Mouse (Mus musculus) kidney, embryonic 15.5 days (tissue): ENCODE data around the gene Ccdc88c. TPM values are rescaled to one million over a fixed set of nuclear protein-coding genes. Genes with fewer than 3 reads are reported as not detected.
A peak's percentile ranks its signal among the peaks of the same experiment; 100 is the strongest.

Source experiments
- ATAC-seq: fragments of 200-750 bp; cut with Nextera tagmentation; replicated peaks from 2 replicates; pipeline ENCODE4 v1.8.0; 2017; ENCODE audit warnings: moderate TSS enrichment; ENCODE audit not compliant: low FRiP score
- H3K27ac ChIP-seq: fragments of 300-500 bp; sonication (generic); 2 replicates; pipeline ENCODE4 v1.5.1; 2015; ENCODE audit warnings: mild to moderate bottlenecking, inconsistent platforms
- H3K27me3 ChIP-seq: fragments of 300-500 bp; sonication (generic); 2 replicates; pipeline ENCODE4 v1.6.1; 2015; ENCODE audit warnings: inconsistent platforms
- H3K36me3 ChIP-seq: fragments of 300-500 bp; sonication (generic); 2 replicates; pipeline ENCODE4 v1.6.1; 2015; ENCODE audit warnings: inconsistent platforms
- H3K4me1 ChIP-seq: fragments of 300-500 bp; sonication (generic); 2 replicates; pipeline ENCODE4 v1.6.1; 2015; ENCODE audit warnings: inconsistent platforms
- H3K4me2 ChIP-seq: fragments of 300-500 bp; sonication (generic); 2 replicates; pipeline ENCODE4 v1.6.1; 2015; ENCODE audit warnings: moderate library complexity, mild to moderate bottlenecking, inconsistent platforms
- H3K4me3 ChIP-seq: fragments of 300-500 bp; sonication (generic); replicated peaks from 2 replicates; pipeline ENCODE4 v1.5.1; 2015; ENCODE audit warnings: mild to moderate bottlenecking, inconsistent platforms
- H3K9ac ChIP-seq: fragments of 300-500 bp; sonication (generic); 2 replicates; pipeline ENCODE4 v1.6.1; 2015; ENCODE audit warnings: mild to moderate bottlenecking, inconsistent platforms
- H3K9me3 ChIP-seq: fragments of 300-500 bp; sonication (generic); replicated peaks from 2 replicates; pipeline ENCODE4 v1.6.1; 2016; ENCODE audit warnings: inconsistent platforms
- WGBS: fragments of 180-500 bp; shearing (Covaris S2); methylation state at CpG from one replicate; pipeline ENCODE4 v1.1.7; 2015; ENCODE audit warnings: mixed read lengths; 5-methylcytosine and 5-hydroxymethylcytosine counted together
- polyA plus RNA-seq: library from polyadenylated mRNA; unstranded; fragments of >200 nt; fragmentation: Nextera tagmentation; extraction: Ambion mirVana; gene quantifications from 2 replicates; pipeline ENCODE4 v1.2.1, GENCODE M21; 2015

Ccdc88c gene
- polyA plus RNA-seq, 1 experiment from 2014 or later, result 12.7 TPM

DNA sequence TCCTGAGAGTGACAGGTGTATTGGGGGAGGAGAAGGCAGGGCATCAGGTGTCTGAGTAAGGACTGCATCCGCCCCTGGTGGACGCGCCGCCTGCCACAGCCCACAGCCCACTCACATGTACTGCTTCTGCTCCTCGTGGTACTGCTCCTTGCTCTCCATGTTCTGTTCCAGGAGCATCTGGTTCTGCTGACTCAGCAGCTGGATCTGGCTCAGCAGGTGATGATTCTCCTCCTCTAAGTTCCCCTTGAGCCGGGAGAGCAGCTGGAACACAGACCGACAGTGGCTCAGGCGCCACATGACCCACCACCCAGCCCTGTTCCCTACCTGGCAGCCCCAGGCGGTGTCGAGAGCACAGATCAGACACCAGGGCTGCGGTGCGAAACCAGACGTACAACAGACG lies 97.2 kb downstream of the Ccdc88c start:
- 94% methylated on average over 14 of the region's 14 CpGs for WGBS

DNA sequence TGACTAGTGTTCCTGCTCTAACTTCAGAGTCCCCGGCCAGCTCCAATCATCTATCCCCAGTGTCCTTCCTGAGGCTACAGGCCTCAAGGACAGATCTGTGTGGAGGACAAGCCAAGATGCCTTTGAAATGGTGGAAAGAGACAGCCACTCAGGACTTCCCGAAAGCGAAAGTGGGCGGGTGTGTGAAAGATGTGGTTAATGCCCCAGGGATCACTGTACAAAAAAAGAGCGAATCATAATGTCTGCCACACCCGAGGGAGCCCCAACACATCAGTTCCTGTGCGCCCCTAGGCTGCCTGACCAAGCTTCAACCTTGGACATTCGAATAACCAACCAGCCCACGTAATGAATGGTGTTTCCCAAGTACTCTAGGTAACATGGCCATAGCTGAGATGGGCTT lies 100.6 kb downstream of the Ccdc88c start:
- Histone ChIP-seq H3K27me3 (no peaks in the 10 kb centered on the region), H3K4me2 (no peak overlapping the region), H3K27ac (no peak overlapping the region), H3K4me1 (no peaks in the 10 kb centered on the region), H3K9ac (no peak overlapping the region), H3K4me3 (no peak overlapping the region), H3K9me3 (no peaks in the 10 kb centered on the region), H3K36me3 (peaks cover 83% of the 10 kb centered on the region)
- ATAC-seq, result no peak
- WGBS, result 92% methylated on average over 9 of the region's 9 CpGs

More for the DNA sequence above, 97.2 kb downstream of the Ccdc88c start:
- peaks cover 86% of the 10 kb centered on the region for H3K36me3 ChIP-seq
- H3K9me3 ChIP-seq, result no peaks in the 10 kb centered on the region
- H3K27me3 ChIP-seq, result no peaks in the 10 kb centered on the region
- no peak for ATAC-seq
- no peaks in the 10 kb centered on the region for H3K4me1 ChIP-seq
- no peak overlapping the region for H3K4me2 ChIP-seq
- no peak overlapping the region for H3K4me3 ChIP-seq
- no peak overlapping the region for H3K27ac ChIP-seq
- no peak overlapping the region for H3K9ac ChIP-seq

DNA sequence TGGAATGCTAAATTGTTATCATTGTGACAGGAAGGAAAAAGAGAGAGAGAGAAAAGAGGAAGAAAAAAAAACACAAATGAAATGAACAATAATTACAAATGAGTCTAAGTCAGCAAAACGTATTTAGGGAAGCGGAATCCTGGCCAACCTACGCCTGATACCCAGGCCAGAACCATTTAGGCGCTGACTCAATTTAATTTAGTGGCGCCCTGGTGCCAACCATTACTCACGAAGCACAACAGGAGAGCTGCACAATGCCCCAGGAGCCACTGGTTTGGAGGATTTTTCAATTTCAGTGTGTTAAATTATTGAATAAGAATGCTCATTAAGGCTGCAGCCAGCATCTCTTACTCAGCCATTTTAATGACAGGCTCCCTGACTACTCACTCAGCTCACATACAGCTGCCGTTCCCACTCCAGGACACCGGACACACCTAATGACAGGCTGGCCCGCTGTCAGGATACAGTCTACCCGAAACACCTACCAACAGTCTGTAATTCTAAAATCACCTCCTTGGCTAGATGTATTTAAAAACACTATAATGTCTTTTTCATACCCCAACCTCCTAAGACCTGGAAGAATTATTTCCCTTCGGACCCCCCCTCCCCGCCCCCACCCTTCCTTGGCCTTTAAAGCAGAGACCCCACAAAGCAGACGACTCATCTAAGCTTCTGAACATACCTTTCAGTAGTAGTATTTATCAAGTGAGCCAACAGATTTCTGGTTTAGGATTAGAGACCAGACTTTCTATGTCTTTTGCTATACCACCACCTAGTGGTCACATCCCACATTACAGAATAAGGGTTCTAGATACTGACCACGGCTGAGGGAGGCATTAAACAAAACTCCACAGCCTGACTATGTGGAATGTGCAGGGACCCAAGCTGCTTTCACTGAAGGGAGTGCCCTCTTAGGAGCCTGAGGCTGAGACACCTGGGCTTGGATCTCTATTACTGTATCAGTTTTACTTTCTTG lies 102.9 kb downstream of the Ccdc88c start:
- ATAC-seq, result 0 out of 2 replicates have a peak, but pooled peaks have one; percentile 57
- WGBS, result 70% methylated on average over 14 of the region's 14 CpGs
- Histone ChIP-seq H3K27me3 (no peaks in the 10 kb centered on the region), H3K4me2 (no peak overlapping the region), H3K4me3 (no peak overlapping the region), H3K4me1 (no peaks in the 10 kb centered on the region), H3K9me3 (no peaks in the 10 kb centered on the region), H3K9ac (no peak overlapping the region), H3K27ac (no peak overlapping the region), H3K36me3 (peaks cover 84% of the 10 kb centered on the region)

DNA sequence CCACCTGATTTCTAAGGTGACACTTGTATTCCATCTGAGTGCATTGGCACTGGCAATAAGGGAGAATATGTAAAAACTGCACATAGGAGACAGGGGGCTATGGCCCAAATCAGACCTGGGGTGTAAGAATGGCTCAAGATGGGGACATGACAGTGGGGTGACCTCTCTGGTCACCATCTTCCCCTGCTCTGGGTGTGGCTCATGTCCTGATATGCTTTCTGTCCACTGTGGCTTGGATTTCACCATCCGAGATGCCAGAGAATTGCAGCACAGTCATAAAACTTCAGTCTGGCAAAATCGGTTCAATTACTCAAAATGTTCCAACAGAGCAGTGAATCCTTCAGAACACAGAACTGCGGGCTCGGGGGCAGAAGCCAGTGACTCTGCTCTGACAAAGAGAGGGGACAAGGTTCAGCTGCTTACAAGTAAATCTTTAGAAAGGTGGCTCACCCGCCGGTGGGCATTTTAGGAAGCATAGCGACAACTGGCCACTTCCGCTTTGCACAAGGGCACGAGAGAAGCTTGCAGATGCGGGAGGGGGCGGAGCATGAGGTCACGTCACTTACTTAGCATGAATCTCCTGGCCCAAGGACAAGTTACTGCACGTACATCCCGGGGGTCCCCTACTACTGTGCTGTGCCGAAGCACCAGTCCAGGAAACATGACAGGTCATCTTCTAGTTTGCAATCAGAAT lies 104.1 kb downstream of the Ccdc88c start:
- H3K27ac ChIP-seq, result no peak overlapping the region
- no peak overlapping the region for H3K4me3 ChIP-seq

DNA sequence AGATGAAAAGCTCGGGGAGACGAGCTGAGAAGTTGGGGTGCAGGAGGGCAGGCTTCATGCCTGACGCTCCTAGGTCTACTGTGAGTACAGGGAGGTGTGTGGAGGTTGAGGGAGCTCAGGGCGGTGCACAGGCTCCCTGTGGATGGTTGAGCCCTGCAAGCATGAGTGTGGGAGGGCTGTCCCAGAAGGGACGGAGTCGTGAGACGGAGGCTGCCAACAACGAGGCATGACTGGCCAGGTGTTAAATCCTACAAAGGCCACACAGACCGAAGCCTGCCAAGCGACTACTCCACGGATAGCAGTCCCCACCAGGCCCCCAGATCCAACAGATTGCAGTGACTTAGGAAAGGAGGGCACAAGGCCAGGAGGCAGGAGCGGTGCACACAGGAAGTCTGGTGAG lies 118.1 kb downstream of the Ccdc88c start:
- 60% methylated on average over 12 of the region's 12 CpGs for WGBS
- Histone ChIP-seq H3K9me3 (no peaks in the 10 kb centered on the region), H3K4me1 (peaks cover 11% of the 10 kb centered on the region), H3K27me3 (peaks cover 19% of the 10 kb centered on the region), H3K9ac (no peak overlapping the region), H3K27ac (no peak overlapping the region), H3K36me3 (peaks cover 32% of the 10 kb centered on the region), H3K4me3 (no peak overlapping the region), H3K4me2 (no peak overlapping the region)
- ATAC-seq, result no peak

More for the DNA sequence above, 104.1 kb downstream of the Ccdc88c start:
- no peaks in the 10 kb centered on the region for H3K4me1 ChIP-seq
- ATAC-seq, result no peak
- H3K9ac ChIP-seq, result no peak overlapping the region
- 73% methylated on average over 15 of the region's 15 CpGs for WGBS
- H3K9me3 ChIP-seq, result no peaks in the 10 kb centered on the region
- peaks cover 84% of the 10 kb centered on the region for H3K36me3 ChIP-seq
- H3K27me3 ChIP-seq, result no peaks in the 10 kb centered on the region
- H3K4me2 ChIP-seq, result no peak overlapping the region

DNA sequence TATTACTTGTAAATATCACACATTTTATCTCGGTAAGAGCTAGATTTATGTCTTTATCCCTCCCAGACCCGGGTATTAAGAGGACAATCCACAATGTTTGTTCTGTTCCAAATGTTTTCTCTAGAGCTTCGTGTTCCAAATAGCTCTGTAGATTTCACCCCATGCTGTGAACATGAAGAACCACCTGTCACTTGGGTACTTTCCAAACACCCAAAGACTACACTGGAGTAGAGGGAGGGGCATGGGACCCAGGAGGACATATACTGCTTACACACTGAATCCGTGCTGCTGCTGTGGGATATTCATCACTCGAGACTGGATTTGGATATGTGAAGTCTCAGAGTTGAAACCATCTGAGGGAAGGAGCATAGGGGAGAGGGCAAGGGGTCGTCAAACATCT lies 119.1 kb downstream of the Ccdc88c start:
- peaks cover 19% of the 10 kb centered on the region for H3K27me3 ChIP-seq
- peaks cover 29% of the 10 kb centered on the region for H3K36me3 ChIP-seq
- no peak overlapping the region for H3K4me2 ChIP-seq
- H3K9ac ChIP-seq, result no peak overlapping the region
- no peak overlapping the region for H3K4me3 ChIP-seq
- H3K9me3 ChIP-seq, result no peaks in the 10 kb centered on the region
- no peak for ATAC-seq
- 59% methylated on average over 6 of the region's 6 CpGs for WGBS
- H3K4me1 ChIP-seq, result peaks cover 11% of the 10 kb centered on the region
- no peak overlapping the region for H3K27ac ChIP-seq

DNA sequence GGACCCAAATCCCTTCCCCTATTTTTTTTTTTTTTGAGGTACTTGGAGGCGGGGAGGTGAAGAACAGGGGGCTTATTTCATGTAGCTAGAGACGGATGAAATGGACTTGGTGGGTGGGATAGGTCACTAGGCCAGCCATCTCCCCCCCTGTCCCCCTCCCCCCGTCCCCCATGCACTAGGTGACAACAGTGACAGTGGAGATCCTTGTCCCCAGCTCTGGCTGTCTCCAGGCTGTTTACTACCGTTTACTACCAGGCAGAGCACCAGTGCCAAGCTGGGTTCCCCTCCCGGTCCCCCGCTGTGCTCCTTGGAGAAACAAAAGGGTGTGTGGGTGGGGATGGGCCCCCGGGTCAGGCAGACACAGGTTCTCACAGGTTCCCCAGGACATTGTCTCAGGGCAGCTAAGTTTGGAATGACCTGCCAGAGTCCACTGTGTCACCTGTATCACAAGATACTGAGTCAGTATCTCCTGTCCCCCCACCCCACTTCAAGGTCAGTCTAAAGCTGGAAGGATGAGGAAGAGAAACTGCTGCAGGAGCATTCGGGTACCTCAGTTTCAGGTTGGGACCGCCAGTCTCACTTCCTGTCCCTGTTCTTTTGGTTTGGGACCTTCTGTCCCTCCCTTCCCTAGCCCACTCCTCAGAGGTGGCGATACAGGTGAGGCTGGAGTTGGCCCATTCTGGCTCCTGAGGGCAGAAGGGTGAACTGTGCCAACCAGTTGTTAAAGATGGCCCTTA lies 120.4 kb downstream of the Ccdc88c start:
- H3K27me3 ChIP-seq, result peaks cover 19% of the 10 kb centered on the region
- H3K9ac ChIP-seq, result peak overlapping the region; percentile 59; the same call in 1 of the 2 replicates
- peaks cover 11% of the 10 kb centered on the region for H3K4me1 ChIP-seq
- ATAC-seq, result no peak
- peaks cover 16% of the 10 kb centered on the region for H3K36me3 ChIP-seq
- H3K4me2 ChIP-seq, result peak overlapping the region; percentile 93
- H3K4me3 ChIP-seq, result peak overlapping the region; percentile 53
- H3K9me3 ChIP-seq, result no peaks in the 10 kb centered on the region
- WGBS, result 21% methylated on average over 10 of the region's 10 CpGs
- H3K27ac ChIP-seq, result no peak overlapping the region

DNA sequence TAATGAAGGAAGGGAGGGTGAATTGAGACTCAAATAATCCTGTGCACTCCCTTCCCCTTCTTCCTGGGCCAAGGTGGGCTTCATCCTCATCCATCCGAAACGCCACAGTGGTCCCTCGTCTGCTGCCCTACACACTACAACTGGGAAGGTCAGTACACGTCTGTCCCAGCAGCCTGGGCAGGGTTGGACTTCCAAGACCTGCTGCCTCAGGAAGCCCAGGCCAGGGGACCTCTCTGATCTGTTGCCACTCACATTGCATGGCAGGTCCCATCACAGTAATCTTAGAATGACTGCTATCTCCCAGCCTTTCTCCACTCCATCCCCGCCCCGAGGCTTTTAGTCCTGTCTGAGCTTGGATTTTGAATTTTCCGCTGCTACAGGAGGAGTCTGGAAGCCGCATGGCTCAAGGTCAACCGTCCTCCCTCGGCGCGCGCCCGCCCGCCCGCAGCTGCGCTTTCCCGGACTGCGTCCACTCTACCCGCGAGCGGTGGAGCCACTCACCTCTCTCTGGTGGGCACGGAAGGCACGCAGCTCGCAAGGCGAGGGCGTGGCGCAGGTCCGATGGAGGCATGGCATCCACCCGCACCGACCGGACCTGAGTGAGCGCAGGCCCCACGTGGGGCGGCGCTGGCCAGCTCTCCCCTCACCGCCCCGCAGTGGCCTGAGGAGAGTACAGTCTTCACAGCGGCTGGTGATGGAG lies 121.1 kb downstream of the Ccdc88c start, which contains the start of gene Gpr68:
TSS of gene Gpr68 (minus strand) at position 601 of the 700 bp plus-strand sequence.
- Histone ChIP-seq H3K27me3 (peaks cover 21% of the 10 kb centered on the region), H3K4me3 (peak within 1 kb of the TSS; percentile 53), H3K36me3 (peaks cover 9% of the 10 kb centered on the region), H3K4me2 (peak within 1 kb of the TSS; percentile 93), H3K4me1 (peaks cover 11% of the 10 kb centered on the region), H3K27ac (no peak within 1 kb of the TSS), H3K9me3 (no peaks in the 10 kb centered on the region), H3K9ac (peak within 1 kb of the TSS; percentile 59)
- ATAC-seq, result peak; percentile 86
- WGBS, result 5% methylated on average over 39 of the region's 39 CpGs

DNA sequence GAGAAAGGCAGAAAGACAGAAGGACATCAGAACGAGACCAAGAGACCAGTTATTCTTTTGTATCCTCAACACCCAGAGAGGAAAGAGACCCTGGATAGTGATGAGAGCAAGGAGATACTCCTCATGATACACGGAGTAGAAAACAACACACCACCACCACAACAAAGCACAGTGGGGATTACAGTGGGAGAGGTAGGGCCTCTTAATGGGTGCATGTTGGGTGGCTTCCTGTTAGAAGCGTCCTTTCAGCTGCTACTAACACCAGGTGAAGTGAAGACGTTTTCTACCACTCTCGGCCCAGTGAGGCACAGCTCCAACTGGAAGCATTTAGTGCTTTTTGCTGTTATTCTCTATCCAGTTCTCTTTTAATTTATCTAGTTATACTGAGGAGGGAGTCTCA lies 122.0 kb downstream of the Ccdc88c start:
- no peak for ATAC-seq
- no peak overlapping the region for H3K4me2 ChIP-seq
- 83% methylated on average over 5 of the region's 5 CpGs for WGBS

DNA sequence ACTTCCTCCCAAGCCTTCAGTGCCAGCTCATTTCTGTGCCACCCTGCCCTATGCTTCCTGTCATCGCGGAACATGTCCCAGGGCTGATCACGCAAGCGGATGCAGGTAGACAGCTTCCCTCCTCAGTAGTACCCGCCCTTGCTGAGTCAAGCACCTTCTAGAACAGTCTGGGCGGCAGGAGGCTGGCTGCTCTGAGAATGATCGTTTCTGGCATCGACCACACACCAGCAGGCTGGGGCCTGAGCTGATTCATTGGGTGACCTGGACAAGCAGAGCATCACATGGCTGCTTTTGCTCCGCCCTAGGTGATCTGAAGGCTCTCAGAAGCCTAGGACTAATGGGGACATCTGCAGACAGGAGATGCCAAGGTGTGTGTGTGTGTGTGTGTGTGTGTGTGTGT lies 125.1 kb downstream of the Ccdc88c start:
- Histone ChIP-seq H3K27ac (no peak overlapping the region), H3K9ac (no peak overlapping the region), H3K36me3 (no peaks in the 10 kb centered on the region), H3K4me1 (peaks cover 18% of the 10 kb centered on the region), H3K9me3 (no peaks in the 10 kb centered on the region), H3K27me3 (peaks cover 53% of the 10 kb centered on the region), H3K4me3 (no peak overlapping the region), H3K4me2 (no peak overlapping the region)
- 84% methylated on average over 9 of the region's 9 CpGs for WGBS
- no peak for ATAC-seq

More for the DNA sequence above, 122.0 kb downstream of the Ccdc88c start:
- peaks cover 11% of the 10 kb centered on the region for H3K4me1 ChIP-seq
- no peaks in the 10 kb centered on the region for H3K9me3 ChIP-seq
- peaks cover under 1% of the 10 kb centered on the region; the same call in 1 of the 2 replicates for H3K36me3 ChIP-seq
- no peak overlapping the region for H3K9ac ChIP-seq
- H3K27ac ChIP-seq, result no peak overlapping the region
- H3K27me3 ChIP-seq, result peaks cover 23% of the 10 kb centered on the region
- no peak overlapping the region for H3K4me3 ChIP-seq

DNA sequence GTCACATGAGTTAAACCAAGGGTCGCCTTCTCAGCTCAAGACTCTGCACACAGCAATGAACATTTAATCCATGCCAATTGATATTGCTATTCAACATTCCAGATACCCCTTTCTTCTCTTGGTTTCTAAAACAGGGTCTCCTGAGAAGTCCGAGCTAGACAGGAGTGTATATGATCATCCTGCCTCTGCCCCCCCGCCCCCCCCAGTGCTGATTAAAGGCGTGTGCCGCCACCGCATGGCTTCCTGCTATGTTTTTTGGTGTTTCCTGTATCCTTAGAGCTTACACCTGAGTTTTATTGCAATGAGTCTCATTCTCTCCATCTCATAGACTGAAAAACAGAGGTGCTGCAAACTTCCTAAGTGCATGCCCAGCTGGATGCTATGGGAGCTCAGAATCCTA lies 127.5 kb downstream of the Ccdc88c start:
- no peak overlapping the region for H3K27ac ChIP-seq
- H3K27me3 ChIP-seq, result peaks cover 60% of the 10 kb centered on the region
- H3K4me1 ChIP-seq, result peaks cover 16% of the 10 kb centered on the region
- no peaks in the 10 kb centered on the region for H3K9me3 ChIP-seq
- no peak overlapping the region for H3K4me2 ChIP-seq
- no peaks in the 10 kb centered on the region for H3K36me3 ChIP-seq
- H3K4me3 ChIP-seq, result no peak overlapping the region
- WGBS, result 72% methylated on average over 6 of the region's 6 CpGs
- ATAC-seq, result no peak
- no peak overlapping the region for H3K9ac ChIP-seq
